Mouse (Mus musculus) kidney, adult 18-20 months (tissue): ENCODE measurements around the gene 4930432M17Rik.
A peak's percentile ranks its signal among the peaks of the same experiment; 100 is the strongest.

ENCODE experiments used
- DNase-seq: peaks from one replicate; pipeline ENCODE4 v3.0.0; 2021

The 4930432M17Rik gene

GRCm38 (mm10) chr3:121712222-121712621 is 41.7 kb downstream of the 4930432M17Rik start:
- DNase-seq = no peak

DNA sequence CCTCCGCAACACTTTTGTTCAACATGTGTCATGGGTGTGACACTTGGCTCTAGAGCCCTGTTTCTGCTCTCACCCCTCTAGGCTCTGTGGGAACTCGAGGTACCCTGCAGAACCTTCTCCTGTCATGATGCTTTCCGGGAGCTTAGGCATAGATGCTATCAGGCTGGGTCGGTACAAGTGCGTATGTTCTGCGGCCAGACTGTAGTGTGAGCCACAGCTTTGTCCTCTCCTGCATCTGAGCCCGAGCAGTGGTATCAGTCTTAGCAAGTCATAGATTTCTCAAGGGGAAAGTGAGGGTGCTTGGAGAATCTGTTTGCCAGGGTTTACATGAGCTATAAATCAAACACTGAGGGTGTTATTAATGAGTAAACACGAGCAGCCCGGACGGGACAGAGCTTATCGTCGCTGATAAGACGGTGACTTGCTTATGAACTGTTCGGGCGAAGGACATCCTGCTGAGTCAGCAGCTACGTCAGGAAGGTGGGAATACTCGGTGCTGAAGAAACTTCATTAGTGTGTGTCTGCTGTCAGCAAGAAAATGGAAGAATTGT is 42.7 kb downstream of the 4930432M17Rik start:
- DNase-seq = no peak

- DNase-seq = peak; percentile 17
These were observed 43.3 kb downstream of the 4930432M17Rik start for GRCm38 (mm10) chr3:121713816-121714215.

- DNase-seq = no peak
These were observed 43.9 kb downstream of the 4930432M17Rik start for GRCm38 (mm10) chr3:121714461-121714860.

DNA sequence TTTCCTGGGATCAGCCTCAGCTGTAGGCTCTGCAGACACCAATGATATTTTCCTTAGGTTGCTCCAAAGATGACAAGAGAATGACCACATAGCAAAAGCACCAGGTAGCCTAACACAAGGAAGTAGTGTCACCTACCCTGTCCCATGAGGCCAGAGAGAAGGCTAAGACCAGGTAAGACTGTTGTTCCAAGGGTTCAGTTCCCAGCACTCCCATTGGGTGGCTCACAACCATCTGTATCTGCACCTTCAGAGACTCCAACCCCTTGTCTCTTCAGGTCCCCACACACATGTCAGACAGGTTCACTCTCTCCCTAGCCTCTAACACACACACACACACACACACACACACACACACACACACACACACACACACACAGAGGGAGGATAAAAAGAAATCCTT is 44.8 kb downstream of the 4930432M17Rik start:
- no peak for DNase-seq

GRCm38 (mm10) chr3:121715741-121716459 is 45.3 kb downstream of the 4930432M17Rik start:
- DNase-seq = no peak

- DNase-seq = no peak
These were observed 45.9 kb downstream of the 4930432M17Rik start for GRCm38 (mm10) chr3:121716480-121716879.

- no peak for DNase-seq
These were observed 48.1 kb downstream of the 4930432M17Rik start for GRCm38 (mm10) chr3:121718679-121719078.

DNA sequence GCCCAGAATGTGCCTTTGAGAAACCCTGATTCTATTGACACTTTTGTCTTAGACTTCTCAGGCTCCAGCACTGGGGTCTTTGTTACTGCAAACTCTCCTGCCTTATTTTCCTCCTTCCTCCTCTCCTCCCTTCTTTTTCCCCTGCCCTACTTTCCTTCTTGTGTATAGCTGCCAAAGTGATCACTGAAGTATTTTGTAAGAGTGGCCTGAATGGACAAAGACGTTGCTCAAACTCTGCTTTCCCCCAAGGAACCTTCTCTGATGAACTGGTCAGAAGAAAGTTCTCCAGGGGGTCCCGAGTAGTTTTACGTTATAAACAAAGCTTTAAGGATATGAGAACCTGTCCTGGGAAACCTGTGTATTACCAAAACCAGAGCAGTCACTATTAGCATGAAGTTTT is 49.1 kb downstream of the 4930432M17Rik start:
- DNase-seq = no peak

- no peak for DNase-seq
These were observed 50.5 kb downstream of the 4930432M17Rik start for GRCm38 (mm10) chr3:121720801-121721690.

GRCm38 (mm10) chr3:121721691-121722070 is 51.1 kb downstream of the 4930432M17Rik start:
- DNase-seq = no peak

GRCm38 (mm10) chr3:121722971-121723844 is 52.6 kb downstream of the 4930432M17Rik start, which contains the start of gene F3:
Gene F3 (plus strand): TSS chr3:121723537.
- peak; percentile 90 for DNase-seq

- no peak for DNase-seq
These were observed 53.5 kb downstream of the 4930432M17Rik start for GRCm38 (mm10) chr3:121723968-121724524.

DNA sequence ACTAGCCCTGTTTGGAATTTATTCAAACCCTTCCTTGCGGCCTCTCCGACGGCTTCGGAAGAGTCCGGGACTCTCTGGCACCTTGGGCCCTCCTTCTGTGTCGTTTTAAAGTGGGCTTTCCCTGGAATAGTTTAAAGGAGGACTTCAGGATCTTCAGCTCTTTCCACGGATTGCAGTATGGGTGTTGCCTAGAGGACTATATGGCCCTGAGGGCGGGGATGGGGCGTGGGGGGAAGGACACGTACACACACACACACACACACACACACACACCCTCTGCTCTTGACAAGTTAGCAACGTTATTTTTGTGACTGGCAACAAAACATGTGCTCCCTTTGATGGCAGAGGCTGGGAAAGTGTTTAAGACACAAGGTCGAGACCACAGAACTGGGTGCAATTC is 54.0 kb downstream of the 4930432M17Rik start:
- no peak for DNase-seq

GRCm38 (mm10) chr3:121725651-121726050 is 55.1 kb downstream of the 4930432M17Rik start:
- no peak for DNase-seq

- no peak for DNase-seq
These were observed 59.1 kb downstream of the 4930432M17Rik start for GRCm38 (mm10) chr3:121729678-121730077.
